Mouse (Mus musculus) forebrain, embryonic 10.5 days (tissue): ENCODE results near the gene Dcst1. TPM values are rescaled to one million over a fixed set of nuclear protein-coding genes. Genes with fewer than 3 reads are reported as not detected.

Source experiments
- DNase-seq: peaks from one replicate; pipeline ENCODE4 v3.0.0-alpha.2; 2017; ENCODE audit warnings: low spot score; ENCODE audit errors: extremely low spot score
- H3K27ac ChIP-seq: fragments of 300-500 bp; sonication (generic); 2 replicates; pipeline ENCODE4 v1.5.1; 2016; ENCODE audit warnings: mild to moderate bottlenecking
- H3K27me3 ChIP-seq: fragments of 300-500 bp; sonication (generic); 2 replicates; pipeline ENCODE4 v1.6.1; 2016; ENCODE audit warnings: mild to moderate bottlenecking; ENCODE audit not compliant: poor library complexity, severe bottlenecking
- H3K36me3 ChIP-seq: fragments of 300-500 bp; sonication (generic); replicated peaks from 2 replicates; pipeline ENCODE4 v1.6.1; 2016; ENCODE audit warnings: mild to moderate bottlenecking, moderate library complexity
- H3K4me1 ChIP-seq: fragments of 300-500 bp; sonication (generic); 2 replicates; pipeline ENCODE4 v1.6.1; 2016
- H3K4me3 ChIP-seq: fragments of 300-500 bp; sonication (generic); 2 replicates; pipeline ENCODE4 v1.5.1; 2016; ENCODE audit warnings: mild to moderate bottlenecking, moderate library complexity
- H3K9me3 ChIP-seq: fragments of 300-500 bp; sonication (generic); 2 replicates; pipeline ENCODE4 v1.6.1; 2016; ENCODE audit warnings: mild to moderate bottlenecking, moderate library complexity
- WGBS: fragments of 180-500 bp; shearing (Covaris S2); methylation state at CpG from one replicate; pipeline ENCODE4 v1.1.7; 2016; 5-methylcytosine and 5-hydroxymethylcytosine counted together
- polyA plus RNA-seq: library from polyadenylated mRNA; unstranded; fragments of >200 nt; fragmentation: Nextera tagmentation; extraction: Ambion mirVana; gene quantifications from 2 replicates; pipeline ENCODE4 v1.2.1, GENCODE M21; 2016

Dcst1 gene
- polyA plus RNA-seq, 1 experiment from 2014 or later, result not detected

- peaks cover 32% of the 10 kb centered on the region for H3K36me3 ChIP-seq
- H3K4me1 ChIP-seq, result peaks cover 84% of the 10 kb centered on the region
- 51% methylated on average over 12 of the region's 12 CpGs for whole genome bisulfite sequencing
- no peaks in the 10 kb centered on the region for H3K9me3 ChIP-seq
- DNase-seq, result no peak
- H3K4me3 ChIP-seq, result peak overlapping the region; percentile 16; the same call in 1 of the 2 replicates
- peaks cover 61% of the 10 kb centered on the region for H3K27me3 ChIP-seq
- peak overlapping the region; percentile 59 for H3K27ac ChIP-seq
Observed at GRCm38 (mm10) chr3:89332476-89332875, 32.6 kb downstream of the Dcst1 start.

DNA sequence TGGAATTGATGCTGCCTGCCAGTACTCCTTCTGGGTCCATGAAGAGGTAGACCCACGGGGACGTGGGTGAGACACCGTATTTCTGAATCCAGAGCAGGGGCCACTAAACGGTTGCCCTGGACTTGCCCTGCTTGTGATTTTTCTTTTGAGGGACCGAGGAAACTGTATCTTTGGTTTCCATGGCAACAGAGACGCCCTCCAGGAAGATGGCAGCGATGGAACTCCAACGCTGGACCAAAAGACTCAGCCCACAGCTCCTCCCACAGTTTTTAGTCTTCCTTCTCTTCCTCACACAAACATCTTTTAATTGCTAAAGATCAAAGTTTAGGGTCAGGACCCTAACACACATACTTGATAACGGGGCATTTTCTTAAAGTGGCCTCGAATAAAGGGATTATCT lies 33.0 kb downstream of the Dcst1 start:
- WGBS, result 45% methylated on average over 10 of the region's 10 CpGs
- peaks cover 66% of the 10 kb centered on the region for H3K27me3 ChIP-seq
- peak overlapping the region; percentile 16 for H3K4me3 ChIP-seq
- no peak for DNase-seq
- H3K36me3 ChIP-seq, result peaks cover 32% of the 10 kb centered on the region
- H3K27ac ChIP-seq, result 0 out of 2 replicates have a peak overlapping the region, but pooled peaks have one; percentile 59
- H3K9me3 ChIP-seq, result no peaks in the 10 kb centered on the region
- peaks cover 84% of the 10 kb centered on the region for H3K4me1 ChIP-seq

- no peak for DNase-seq
- Histone ChIP-seq H3K4me1 (peaks cover 81% of the 10 kb centered on the region), H3K27ac (peak overlapping the region; percentile 41; the same call in 1 of the 2 replicates)
Observed at GRCm38 (mm10) chr3:89331561-89331960, 33.5 kb downstream of the Dcst1 start.

DNA sequence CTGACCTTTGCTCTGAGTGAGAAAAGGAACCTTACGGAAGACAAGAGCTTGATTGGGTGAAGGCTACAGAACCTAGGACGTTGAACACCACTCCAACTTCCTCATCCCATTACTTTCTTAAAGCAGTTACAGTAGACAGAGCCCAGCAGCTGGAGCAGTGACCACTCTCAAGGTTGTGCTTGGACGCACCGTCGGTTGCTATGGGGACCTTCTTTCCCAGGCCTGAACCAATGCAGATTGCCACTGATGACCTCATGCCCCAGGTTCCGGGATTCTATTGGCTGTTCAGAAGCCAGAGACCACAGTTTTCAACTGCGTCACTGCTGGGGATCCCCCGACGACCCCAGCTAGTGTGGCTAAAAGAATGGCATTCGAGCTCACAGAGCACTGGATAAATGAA lies 34.1 kb downstream of the Dcst1 start:
- peaks cover 32% of the 10 kb centered on the region for H3K36me3 ChIP-seq
- peaks cover 75% of the 10 kb centered on the region for H3K4me1 ChIP-seq
- no peak overlapping the region for H3K4me3 ChIP-seq
- H3K9me3 ChIP-seq, result no peaks in the 10 kb centered on the region
- 20% methylated on average over 10 of the region's 10 CpGs for WGBS
- H3K27me3 ChIP-seq, result peaks cover 68% of the 10 kb centered on the region
- no peak for DNase-seq
- peak overlapping the region; percentile 41; the same call in 1 of the 2 replicates for H3K27ac ChIP-seq

More at GRCm38 (mm10) chr3:89331561-89331960, 33.5 kb downstream of the Dcst1 start:
- peaks cover 32% of the 10 kb centered on the region for H3K36me3 ChIP-seq
- 0 out of 2 replicates have a peak overlapping the region, but pooled peaks have one; percentile 16 for H3K4me3 ChIP-seq
- H3K9me3 ChIP-seq, result no peaks in the 10 kb centered on the region
- H3K27me3 ChIP-seq, result peaks cover 68% of the 10 kb centered on the region
- WGBS, result 73% methylated on average over 13 of the region's 13 CpGs

DNA sequence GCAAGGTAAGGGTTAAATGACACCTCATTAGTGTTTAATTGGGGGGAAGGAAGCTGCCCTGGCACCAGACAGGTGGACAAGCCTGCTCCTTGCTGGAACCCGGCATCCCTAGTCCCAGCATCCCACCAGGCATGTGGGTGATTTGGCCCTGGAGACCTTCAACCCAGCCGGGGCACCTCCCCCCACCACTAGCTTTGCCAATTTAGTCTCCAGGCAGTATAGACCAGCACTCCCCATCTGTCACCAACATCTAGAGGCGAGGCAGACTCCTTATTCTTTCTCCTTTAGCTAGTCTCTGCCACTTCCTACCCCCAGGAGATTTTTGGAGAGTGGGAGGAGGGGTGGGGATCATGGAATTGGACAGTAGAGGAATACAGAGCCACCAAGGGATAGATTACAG lies 34.7 kb downstream of the Dcst1 start:
- 68% methylated on average over 3 of the region's 3 CpGs for WGBS
- H3K9me3 ChIP-seq, result no peaks in the 10 kb centered on the region
- H3K36me3 ChIP-seq, result peaks cover 29% of the 10 kb centered on the region
- peaks cover 69% of the 10 kb centered on the region for H3K4me1 ChIP-seq
- no peak for DNase-seq
- no peak overlapping the region for H3K4me3 ChIP-seq
- no peak overlapping the region for H3K27ac ChIP-seq
- H3K27me3 ChIP-seq, result peaks cover 68% of the 10 kb centered on the region

- 15% methylated on average over 4 of the region's 4 CpGs for WGBS
- H3K36me3 ChIP-seq, result peaks cover 12% of the 10 kb centered on the region
- H3K9me3 ChIP-seq, result no peaks in the 10 kb centered on the region
- H3K4me3 ChIP-seq, result no peak overlapping the region
- DNase-seq, result no peak
- H3K27me3 ChIP-seq, result peaks cover 61% of the 10 kb centered on the region
- peaks cover 55% of the 10 kb centered on the region for H3K4me1 ChIP-seq
- H3K27ac ChIP-seq, result peak overlapping the region; percentile 54; the same call in 1 of the 2 replicates
Observed at GRCm38 (mm10) chr3:89328623-89329022, 36.4 kb downstream of the Dcst1 start.

- Histone ChIP-seq H3K4me3 (no peak overlapping the region), H3K4me1 (peaks cover 52% of the 10 kb centered on the region), H3K27ac (no peak overlapping the region), H3K36me3 (peaks cover under 1% of the 10 kb centered on the region), H3K9me3 (no peaks in the 10 kb centered on the region), H3K27me3 (peaks cover 64% of the 10 kb centered on the region)
- WGBS, result 71% methylated on average over 9 of the region's 9 CpGs
- no peak for DNase-seq
Observed at GRCm38 (mm10) chr3:89327371-89327870, 37.6 kb downstream of the Dcst1 start.

DNA sequence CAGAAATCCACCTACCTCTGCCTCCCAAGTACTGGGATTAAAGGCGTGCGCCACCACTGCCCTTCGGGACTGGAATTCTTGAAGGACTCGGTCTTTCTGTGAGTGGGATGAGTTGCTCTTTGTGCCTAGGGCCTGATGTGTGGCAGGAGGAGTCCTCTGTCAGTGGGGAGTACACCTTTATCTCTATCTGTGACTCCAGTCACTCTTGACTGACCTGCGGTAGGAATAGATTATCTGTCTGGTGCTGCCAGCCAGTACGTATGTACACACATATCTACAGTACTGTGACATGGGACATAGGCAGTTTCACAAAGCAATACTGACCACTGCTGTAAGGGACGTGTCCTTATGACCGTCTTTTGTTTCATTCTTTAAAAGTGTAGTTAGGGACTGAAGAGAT lies 39.2 kb downstream of the Dcst1 start:
- H3K4me1 ChIP-seq, result peaks cover 52% of the 10 kb centered on the region
- no peak overlapping the region for H3K4me3 ChIP-seq
- H3K36me3 ChIP-seq, result no peaks in the 10 kb centered on the region
- no peak for DNase-seq
- H3K27me3 ChIP-seq, result peaks cover 68% of the 10 kb centered on the region
- H3K9me3 ChIP-seq, result no peaks in the 10 kb centered on the region
- H3K27ac ChIP-seq, result no peak overlapping the region
- WGBS, result 93% methylated on average over 8 of the region's 8 CpGs

DNA sequence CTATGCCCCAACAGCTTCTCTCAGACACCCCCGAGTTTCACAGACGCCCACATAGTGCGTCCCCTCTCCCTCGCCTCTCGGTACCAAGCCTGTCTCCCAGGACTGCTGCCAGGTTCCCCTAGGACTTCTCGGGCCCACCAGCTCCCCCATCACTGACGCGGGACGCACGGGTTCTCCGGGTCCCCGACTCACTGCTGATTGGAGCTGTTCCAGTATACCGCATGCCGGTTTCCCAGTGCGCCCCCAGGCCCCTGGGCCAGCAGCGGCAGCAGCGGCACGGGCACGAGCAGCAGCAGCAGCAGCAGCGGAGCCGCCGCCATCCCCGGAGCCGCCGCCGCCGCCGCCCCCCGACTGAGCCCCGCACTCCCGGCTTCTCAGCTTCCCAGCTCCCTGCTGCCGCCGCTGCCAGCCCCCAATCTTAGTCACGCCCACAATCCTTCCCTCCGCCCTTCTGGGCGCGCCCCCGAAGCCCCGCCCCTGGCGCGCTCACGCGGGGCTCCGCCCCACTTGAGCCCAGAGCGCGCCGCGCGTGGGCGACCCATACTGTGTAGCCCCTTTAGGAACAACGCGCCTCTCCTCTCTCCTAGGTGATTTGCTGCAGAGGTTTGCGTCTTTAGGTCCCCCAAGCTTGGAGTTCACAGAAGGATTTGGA lies 42.4 kb downstream of the Dcst1 start, which contains the start of gene Efna3:
Gene Efna3, minus strand, starts transcription at position 452 of the 652 bp plus-strand sequence.
- Histone ChIP-seq H3K27me3 (peaks cover 77% of the 10 kb centered on the region), H3K36me3 (no peaks in the 10 kb centered on the region), H3K4me1 (peaks cover 61% of the 10 kb centered on the region), H3K4me3 (peak within 1 kb of the TSS; percentile 70), H3K27ac (peak within 1 kb of the TSS; percentile 78), H3K9me3 (no peaks in the 10 kb centered on the region)
- DNase-seq, result peak; percentile 77
- under 1% methylated on average over 53 of the region's 53 CpGs for WGBS

DNA sequence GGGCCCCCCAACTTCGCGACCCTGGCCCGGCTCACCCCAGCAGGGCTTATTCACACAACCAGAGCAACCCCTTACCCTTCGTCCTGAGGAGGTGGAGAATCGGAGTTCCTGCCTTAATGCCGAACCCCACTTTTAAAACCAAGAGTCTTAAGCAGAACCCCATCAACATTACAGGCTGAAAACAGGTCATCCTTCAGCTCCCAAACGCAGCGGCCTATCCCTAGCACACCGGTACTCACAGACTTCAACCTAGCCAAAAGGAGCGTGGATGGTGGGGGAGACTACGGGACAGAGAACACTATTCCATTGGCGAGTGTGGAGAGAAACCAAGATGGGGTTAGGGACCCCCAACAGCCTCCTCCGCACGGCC lies 42.9 kb downstream of the Dcst1 start:
- DNase-seq, result no peak
- Histone ChIP-seq H3K27ac (peak overlapping the region; percentile 78), H3K4me1 (peaks cover 61% of the 10 kb centered on the region), H3K27me3 (peaks cover 77% of the 10 kb centered on the region), H3K36me3 (no peaks in the 10 kb centered on the region), H3K9me3 (no peaks in the 10 kb centered on the region), H3K4me3 (peak overlapping the region; percentile 70)
- 1% methylated on average over 14 of the region's 14 CpGs for WGBS

GRCm38 (mm10) chr3:89321183-89322130 lies 43.6 kb downstream of the Dcst1 start:
- DNase-seq, result peak; percentile 46

GRCm38 (mm10) chr3:89320581-89321182 lies 44.4 kb downstream of the Dcst1 start:
- WGBS, result 1% methylated on average over 41 of the region's 41 CpGs

More at GRCm38 (mm10) chr3:89321183-89322130, 43.6 kb downstream of the Dcst1 start:
- Histone ChIP-seq H3K36me3 (no peaks in the 10 kb centered on the region), H3K27me3 (peaks cover 81% of the 10 kb centered on the region), H3K27ac (peak overlapping the region; percentile 78), H3K4me1 (peaks cover 64% of the 10 kb centered on the region), H3K9me3 (no peaks in the 10 kb centered on the region), H3K4me3 (peak overlapping the region; percentile 70)
- WGBS, result 1% methylated on average over 66 of the region's 66 CpGs

More at GRCm38 (mm10) chr3:89320581-89321182, 44.4 kb downstream of the Dcst1 start:
- Histone ChIP-seq H3K4me3 (peak overlapping the region; percentile 70), H3K9me3 (no peaks in the 10 kb centered on the region), H3K4me1 (peaks cover 72% of the 10 kb centered on the region), H3K36me3 (no peaks in the 10 kb centered on the region), H3K27me3 (peaks cover 88% of the 10 kb centered on the region), H3K27ac (peak overlapping the region; percentile 78)
- peak; percentile 68 for DNase-seq
